Mouse (Mus musculus) adrenal gland, postnatal 4 days (tissue): ENCODE data around the gene Parp3. TPM values are rescaled to one million over a fixed set of nuclear protein-coding genes. Genes with fewer than 3 reads are reported as not detected.
A peak's percentile ranks its signal among the peaks of the same experiment; 100 is the strongest.
"Not testable (repeated sequence)": the region's sequence is repeated elsewhere in the genome, so short reads cannot be mapped to it uniquely, and the experiment has no call there.

Experiments used
- DNase-seq, 2 experiments: peaks; one replicate each; pipeline ENCODE4 v3.0.0; 2021 to 2022; ENCODE audit warnings: low spot score in 2 of 2, mixed read lengths in 2 of 2
- long read RNA-seq, 2 experiments: library from polyadenylated mRNA; stranded (forward); transcript quantifications; one replicate each; pipeline ENCODE4 v2.0.0; 2021
- total RNA-seq, 2 experiments: library from RNA; stranded (reverse); gene quantifications; 2 replicates each; pipeline ENCODE4 v1.2.3; 2021

Gene Parp3
- total RNA-seq, result 10 to 100 TPM; 15.8 to 18.1 TPM
- long read RNA-seq, experiment 1, transcript Parp3-205 (2 exons, 667 nt), result major isoform, 5 of 14 reads
- long read RNA-seq, experiment 1, partial matches to known transcripts, result 0 of 14 reads
- long read RNA-seq, experiment 1, other reads (novel, unspliced or antisense), result 6 of 14 reads
- long read RNA-seq, experiment 2, transcript Parp3-201 (11 exons, 2,962 nt), result major isoform, 5 of 27 reads
- long read RNA-seq, experiment 2, partial matches to known transcripts, result 4 of 27 reads
- long read RNA-seq, experiment 2, other reads (novel, unspliced or antisense), result 14 of 27 reads

- DNase-seq, result peak; percentile 87 to 97
These were observed at the start of gene Parp3 for GRCm38 (mm10) chr9:106476924-106477484. Gene Parp3 (minus strand): TSS chr9:106476949.

GRCm38 (mm10) chr9:106519909-106520308, 43.2 kb upstream of the Parp3 start:
- DNase-seq, result no peak

GRCm38 (mm10) chr9:106519433-106519832, 42.7 kb upstream of the Parp3 start:
- DNase-seq, result no peak

- DNase-seq, result no peak
These were observed 37.5 kb upstream of the Parp3 start, which contains the start of gene Iqcf5 for GRCm38 (mm10) chr9:106514273-106514672. Gene Iqcf5 (plus strand): TSS chr9:106514573.

- DNase-seq, result no peak
These were observed 36.8 kb upstream of the Parp3 start for GRCm38 (mm10) chr9:106513566-106513965.

- no peak for DNase-seq
These were observed 36.1 kb upstream of the Parp3 start for GRCm38 (mm10) chr9:106512729-106513450.

GRCm38 (mm10) chr9:106509356-106509755, 32.6 kb upstream of the Parp3 start:
- DNase-seq, result no peak

GRCm38 (mm10) chr9:106504246-106504645, 27.5 kb upstream of the Parp3 start:
- no peak for DNase-seq

GRCm38 (mm10) chr9:106501846-106502245, 25.1 kb upstream of the Parp3 start:
- no peak for DNase-seq

GRCm38 (mm10) chr9:106499667-106500066, 22.9 kb upstream of the Parp3 start, which contains the start of gene Iqcf1:
Gene Iqcf1 (plus strand): TSS chr9:106499967.
- DNase-seq, result no peak

GRCm38 (mm10) chr9:106487602-106488001, 10.9 kb upstream of the Parp3 start:
- DNase-seq, result not testable (repeated sequence)

- DNase-seq, result no peak
These were observed 8.3 kb upstream of the Parp3 start for GRCm38 (mm10) chr9:106485076-106485475.

- DNase-seq, result no peak
These were observed 6.9 kb upstream of the Parp3 start for GRCm38 (mm10) chr9:106483606-106484005.

- no peak for DNase-seq
These were observed 6.4 kb upstream of the Parp3 start for GRCm38 (mm10) chr9:106483136-106483535.

- DNase-seq, result no peak
These were observed 5.9 kb upstream of the Parp3 start for GRCm38 (mm10) chr9:106482578-106483115.

- no peak for DNase-seq
These were observed 4.9 kb upstream of the Parp3 start for GRCm38 (mm10) chr9:106481676-106482075.

GRCm38 (mm10) chr9:106481075-106481474, 4.3 kb upstream of the Parp3 start:
- DNase-seq, result no peak

GRCm38 (mm10) chr9:106480541-106480940, 3.8 kb upstream of the Parp3 start:
- DNase-seq, result no peak

GRCm38 (mm10) chr9:106478101-106478500, 1.4 kb upstream of the Parp3 start:
- DNase-seq, result no peak

- no peak for DNase-seq
These were observed 900 bp upstream of the Parp3 start for GRCm38 (mm10) chr9:106477649-106478048.

- DNase-seq, result no peak
These were observed 486 bp downstream of the Parp3 start for GRCm38 (mm10) chr9:106476002-106476923.
